Mouse (Mus musculus): ENCODE measurements around the gene Hils1.
"Not testable (repeated sequence)": the region's sequence is repeated elsewhere in the genome, so short reads cannot be mapped to it uniquely, and the experiment has no call there.

Gene Hils1

DNA sequence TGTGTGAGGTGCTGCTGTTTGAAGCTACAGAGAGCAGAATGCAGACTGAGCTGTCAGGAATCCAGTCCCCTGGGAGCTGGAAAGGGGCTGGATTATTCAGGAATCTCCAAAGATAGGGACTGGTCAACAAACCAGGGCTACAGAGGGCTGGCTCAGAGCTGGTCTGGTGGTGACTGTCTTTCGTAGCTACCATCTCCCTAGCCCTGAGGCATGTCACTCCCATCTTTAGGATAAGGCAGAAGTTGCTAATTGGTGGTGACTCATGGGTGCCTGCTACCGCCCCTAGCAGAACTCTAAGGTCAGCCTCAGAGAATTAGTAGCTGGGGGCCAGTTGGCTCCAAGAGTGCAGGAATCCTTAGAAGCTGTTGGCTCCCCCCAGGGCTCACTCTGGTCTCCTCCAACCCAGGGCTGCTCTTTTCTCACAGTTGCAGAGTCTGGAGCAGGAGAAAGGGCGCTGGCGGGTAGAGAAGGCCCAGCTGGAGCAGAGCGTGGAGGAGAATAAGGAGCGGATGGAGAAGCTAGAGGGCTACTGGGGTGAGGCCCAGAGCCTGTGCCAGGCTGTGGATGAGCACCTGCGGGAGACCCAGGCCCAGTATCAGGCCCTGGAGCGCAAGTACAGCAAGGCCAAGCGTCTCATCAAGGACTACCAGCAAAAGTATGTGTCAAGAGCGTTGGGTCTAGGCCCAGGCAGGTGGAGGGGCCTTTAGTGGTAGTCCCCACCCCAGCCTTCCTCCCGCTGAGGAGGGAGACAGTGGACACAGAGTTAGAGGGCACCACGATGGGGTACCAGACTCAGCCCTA lies 36.9 kb downstream of the Hils1 start:
- no peak for DNase-seq (ENCODE audit: low spot score)

GRCm38 (mm10) chr11:95004937-95005198 lies 37.5 kb downstream of the Hils1 start:
- no peak for DNase-seq (ENCODE audit: low spot score)

DNA sequence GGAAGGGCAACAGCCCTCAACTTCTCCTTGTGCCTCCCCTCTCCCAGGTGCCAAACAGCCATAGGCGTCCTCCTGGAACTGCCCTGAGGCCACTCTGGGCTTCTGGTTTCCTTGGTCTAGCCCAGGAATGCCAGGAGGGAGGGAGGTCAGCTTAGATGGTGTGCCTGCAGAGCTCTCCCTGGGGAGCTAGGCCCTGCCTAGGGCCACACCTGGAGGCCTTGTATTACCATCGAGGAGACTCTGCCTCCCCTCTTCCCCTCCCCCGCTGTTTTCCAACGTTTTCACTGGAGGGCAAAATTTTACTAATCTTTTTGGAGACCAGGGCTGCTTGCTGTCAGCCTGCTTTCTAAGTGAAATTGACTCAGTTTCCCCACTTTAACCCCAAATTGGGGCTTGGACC lies 38.6 kb downstream of the Hils1 start:
- DNase-seq (ENCODE audit: low spot score) = no peak

DNA sequence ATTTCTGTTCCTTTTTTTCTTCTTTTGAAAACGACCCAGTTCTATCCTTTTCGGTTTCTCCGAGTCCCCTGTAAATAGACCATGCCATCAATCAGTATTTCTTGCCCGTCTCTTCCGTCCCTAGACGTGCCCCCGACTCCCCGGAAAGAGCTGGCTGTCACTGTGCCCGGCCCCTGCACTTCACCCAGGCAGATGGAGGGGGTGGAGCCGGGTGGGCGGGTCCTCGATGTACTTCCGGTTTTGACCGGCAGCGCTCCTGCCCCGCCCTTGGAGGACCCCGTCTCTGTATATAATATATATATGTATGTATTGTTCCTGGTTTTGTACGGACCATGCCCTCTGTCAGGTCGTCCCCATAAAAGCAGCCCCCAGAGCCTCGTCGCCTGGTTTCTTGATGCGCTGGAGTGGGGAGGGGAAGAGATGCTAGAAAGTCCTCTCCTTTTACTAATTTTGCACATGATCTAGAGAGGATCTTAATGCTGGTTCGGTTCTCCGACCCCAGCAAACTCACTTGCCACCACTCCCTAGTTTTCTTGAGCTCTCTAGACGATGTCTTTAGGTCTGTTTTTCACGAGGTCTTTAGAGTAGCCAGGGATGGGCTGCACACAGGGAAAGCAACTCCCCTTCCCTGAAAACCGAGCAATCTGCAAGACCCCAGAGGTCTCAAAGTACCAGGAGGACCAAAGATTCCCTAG lies 39.3 kb downstream of the Hils1 start:
- no peak for DNase-seq (ENCODE audit: low spot score)

DNA sequence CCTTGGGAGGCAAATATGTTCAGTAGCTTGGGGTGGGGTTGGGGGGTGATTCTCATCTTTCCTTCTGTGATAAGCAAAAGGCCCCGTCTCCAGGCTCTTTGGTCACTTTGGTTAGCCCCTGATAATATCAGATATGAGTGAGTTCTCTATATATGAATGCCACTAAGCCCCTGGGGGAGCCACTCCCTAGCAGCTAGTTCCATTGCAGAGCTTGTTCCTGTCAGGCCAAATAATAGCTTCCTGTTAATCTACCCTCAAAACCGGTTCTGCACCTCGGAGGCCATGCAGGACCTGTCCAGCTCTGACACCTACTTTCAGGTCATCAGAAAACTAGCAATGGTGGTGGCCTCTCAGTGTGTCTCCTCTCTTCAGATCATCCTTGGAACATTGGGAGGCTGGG lies 40.0 kb downstream of the Hils1 start:
- DNase-seq (ENCODE audit: low spot score) = no peak

GRCm38 (mm10) chr11:95008661-95009628 lies 41.6 kb downstream of the Hils1 start:
- no peak for DNase-seq (ENCODE audit: low spot score)

DNA sequence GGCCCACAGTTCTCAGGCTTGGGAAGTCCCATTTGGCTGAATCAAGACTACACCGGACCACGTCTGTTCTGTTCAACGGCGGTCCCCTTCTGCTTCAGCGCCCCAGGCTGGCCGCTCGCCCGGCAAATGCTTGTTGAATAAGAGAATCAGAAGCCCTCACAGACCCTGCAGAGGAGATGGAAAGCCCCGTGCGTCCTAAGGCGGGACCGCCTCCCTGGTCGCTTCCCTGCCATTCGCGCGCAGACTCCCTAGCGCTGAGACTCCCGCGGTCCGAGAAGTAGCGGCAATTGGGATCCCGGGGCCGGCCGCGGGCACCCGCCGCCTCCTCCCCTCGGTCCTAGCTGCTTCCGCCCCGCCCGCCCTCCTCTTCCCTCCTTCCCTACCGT lies 42.2 kb downstream of the Hils1 start, which contains the start of gene Samd14:
Gene Samd14, plus strand, starts transcription at position 251 of the 386 bp plus-strand sequence.
- DNase-seq (ENCODE audit: low spot score) = no peak

- no peak for DNase-seq (ENCODE audit: low spot score)
Observed at GRCm38 (mm10) chr11:95010141-95010739, 42.8 kb downstream of the Hils1 start.

- DNase-seq (ENCODE audit: low spot score) = not testable (repeated sequence)
Observed at GRCm38 (mm10) chr11:95010841-95011403, 43.5 kb downstream of the Hils1 start.

- no peak for DNase-seq (ENCODE audit: low spot score)
Observed at GRCm38 (mm10) chr11:95011416-95011815, 44.0 kb downstream of the Hils1 start.

- DNase-seq (ENCODE audit: low spot score) = no peak
Observed at GRCm38 (mm10) chr11:95012075-95012474, 44.7 kb downstream of the Hils1 start.

- no peak for DNase-seq (ENCODE audit: low spot score)
Observed at GRCm38 (mm10) chr11:95012487-95012886, 45.1 kb downstream of the Hils1 start.

DNA sequence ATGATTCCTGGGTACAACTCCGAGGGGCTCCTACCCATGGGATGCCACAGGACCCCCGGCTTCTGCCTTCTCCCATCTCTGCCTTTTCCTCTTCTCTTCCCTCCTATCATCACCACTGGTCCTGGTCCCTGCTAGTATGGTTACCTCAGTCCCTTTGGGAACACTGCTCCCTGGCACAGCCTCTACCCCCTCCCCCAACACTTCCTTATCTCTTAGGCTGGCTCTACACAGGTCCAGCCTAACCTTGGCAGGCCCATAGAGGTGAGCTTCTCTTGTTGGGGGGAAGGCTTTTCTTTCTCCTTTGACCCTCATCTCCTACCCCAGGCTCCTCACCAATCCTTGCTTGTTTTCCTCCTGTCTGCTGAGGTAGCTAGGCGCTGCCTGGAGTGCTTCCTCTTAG lies 48.1 kb downstream of the Hils1 start:
- DNase-seq (ENCODE audit: low spot score) = no peak

All from layer of hippocampus, adult 9-10 months (tissue).